Mouse (Mus musculus) midbrain, embryonic 13.5 days (tissue): ENCODE measurements around the gene Siah1a. TPM values are rescaled to one million over a fixed set of nuclear protein-coding genes. Genes with fewer than 3 reads are reported as not detected.
A peak's percentile ranks its signal among the peaks of the same experiment; 100 is the strongest.

Experiments
- ATAC-seq: fragments of 200-750 bp; cut with Nextera tagmentation; 2 replicates; pipeline ENCODE4 v1.8.0; 2017; ENCODE audit warnings: mild to moderate bottlenecking, moderate TSS enrichment, moderate library complexity
- H3K27ac ChIP-seq: fragments of 300-500 bp; sonication (generic); 2 replicates; pipeline ENCODE4 v1.5.1; 2015; ENCODE audit warnings: inconsistent platforms, mild to moderate bottlenecking, moderate library complexity
- H3K27me3 ChIP-seq: fragments of 300-500 bp; sonication (generic); 2 replicates; pipeline ENCODE4 v1.6.1; 2015; ENCODE audit warnings: mild to moderate bottlenecking, inconsistent platforms
- H3K36me3 ChIP-seq: fragments of 300-500 bp; sonication (generic); 2 replicates; pipeline ENCODE4 v1.6.1; 2015; ENCODE audit warnings: mild to moderate bottlenecking, inconsistent platforms
- H3K4me1 ChIP-seq: fragments of 300-500 bp; sonication (generic); replicated peaks from 2 replicates; pipeline ENCODE4 v1.6.1; 2015; ENCODE audit warnings: inconsistent platforms
- H3K4me2 ChIP-seq: fragments of 300-500 bp; sonication (generic); replicated peaks from 2 replicates; pipeline ENCODE4 v1.6.1; 2015; ENCODE audit warnings: moderate library complexity, mild to moderate bottlenecking, inconsistent platforms
- H3K4me3 ChIP-seq: fragments of 300-500 bp; sonication (generic); replicated peaks from 2 replicates; pipeline ENCODE4 v1.5.1; 2015; ENCODE audit warnings: mild to moderate bottlenecking, inconsistent platforms
- H3K9ac ChIP-seq: fragments of 300-500 bp; sonication (generic); replicated peaks from 2 replicates; pipeline ENCODE4 v1.6.1; 2015; ENCODE audit warnings: mild to moderate bottlenecking, inconsistent platforms
- H3K9me3 ChIP-seq: fragments of 300-500 bp; sonication (generic); 2 replicates; pipeline ENCODE4 v1.6.1; 2016; ENCODE audit warnings: mild to moderate bottlenecking, inconsistent platforms
- WGBS: fragments of 180-500 bp; shearing (Covaris S2); methylation state at CpG from one replicate; pipeline ENCODE4 v1.1.7; 2015; 5-methylcytosine and 5-hydroxymethylcytosine counted together
- polyA plus RNA-seq: library from polyadenylated mRNA; unstranded; fragments of >200 nt; fragmentation: Nextera tagmentation; extraction: Ambion mirVana; gene quantifications from 2 replicates; pipeline ENCODE4 v1.2.1, GENCODE M21; 2015

Gene Siah1a
- polyA plus RNA-seq, 1 experiment from 2014 or later: 91.0 TPM

GRCm38 (mm10) chr8:86741627-86742026, 4.1 kb downstream of the Siah1a start:
- H3K36me3 ChIP-seq: no peaks in the 10 kb centered on the region
- H3K4me1 ChIP-seq: peaks cover 37% of the 10 kb centered on the region
- no peaks in the 10 kb centered on the region for H3K27me3 ChIP-seq
- H3K4me2 ChIP-seq: no peak overlapping the region
- H3K9me3 ChIP-seq: no peaks in the 10 kb centered on the region
- H3K4me3 ChIP-seq: no peak overlapping the region
- no peak overlapping the region for H3K9ac ChIP-seq
- no peak overlapping the region for H3K27ac ChIP-seq
- ATAC-seq: no peak

- Histone ChIP-seq H3K4me2 (no peak overlapping the region), H3K27ac (no peak overlapping the region), H3K9ac (no peak overlapping the region), H3K27me3 (no peaks in the 10 kb centered on the region), H3K9me3 (no peaks in the 10 kb centered on the region), H3K4me3 (no peak overlapping the region), H3K4me1 (peaks cover 37% of the 10 kb centered on the region), H3K36me3 (no peaks in the 10 kb centered on the region)
- ATAC-seq: no peak
Measured at GRCm38 (mm10) chr8:86740899-86741298, 4.8 kb downstream of the Siah1a start.

- no peak for ATAC-seq
- no peak overlapping the region for H3K4me2 ChIP-seq
- no peaks in the 10 kb centered on the region for H3K27me3 ChIP-seq
- H3K27ac ChIP-seq: peak overlapping the region; percentile 25; the same call in 1 of the 2 replicates
- H3K36me3 ChIP-seq: no peaks in the 10 kb centered on the region
- H3K4me1 ChIP-seq: peaks cover 28% of the 10 kb centered on the region
- WGBS: 77% methylated on average over 3 of the region's 3 CpGs
- no peak overlapping the region for H3K4me3 ChIP-seq
- H3K9me3 ChIP-seq: no peaks in the 10 kb centered on the region
- H3K9ac ChIP-seq: no peak overlapping the region
Measured at GRCm38 (mm10) chr8:86735446-86736111, 10.2 kb downstream of the Siah1a start.

- no peaks in the 10 kb centered on the region for H3K27me3 ChIP-seq
- H3K4me1 ChIP-seq: peaks cover 34% of the 10 kb centered on the region
- WGBS: 84% methylated on average over 1 of the region's 1 CpGs
- H3K36me3 ChIP-seq: no peaks in the 10 kb centered on the region
- H3K9ac ChIP-seq: no peak overlapping the region
- H3K27ac ChIP-seq: no peak overlapping the region
- H3K9me3 ChIP-seq: no peaks in the 10 kb centered on the region
- ATAC-seq: no peak
- H3K4me3 ChIP-seq: no peak overlapping the region
- no peak overlapping the region for H3K4me2 ChIP-seq
Measured at GRCm38 (mm10) chr8:86734954-86735353, 10.8 kb downstream of the Siah1a start.

GRCm38 (mm10) chr8:86734171-86734570, 11.6 kb downstream of the Siah1a start:
- 66% methylated on average over 4 of the region's 4 CpGs for WGBS
- no peak overlapping the region for H3K4me3 ChIP-seq
- ATAC-seq: no peak
- no peaks in the 10 kb centered on the region for H3K9me3 ChIP-seq
- H3K27me3 ChIP-seq: no peaks in the 10 kb centered on the region
- H3K4me1 ChIP-seq: peaks cover 34% of the 10 kb centered on the region
- H3K4me2 ChIP-seq: no peak overlapping the region
- no peak overlapping the region for H3K9ac ChIP-seq
- no peak overlapping the region for H3K27ac ChIP-seq
- no peaks in the 10 kb centered on the region for H3K36me3 ChIP-seq

GRCm38 (mm10) chr8:86730860-86731259, 14.9 kb downstream of the Siah1a start:
- no peaks in the 10 kb centered on the region for H3K9me3 ChIP-seq
- peaks cover 52% of the 10 kb centered on the region for H3K4me1 ChIP-seq
- 93% methylated on average over 1 of the region's 1 CpGs for WGBS
- no peak overlapping the region for H3K4me2 ChIP-seq
- ATAC-seq: no peak
- H3K4me3 ChIP-seq: no peak overlapping the region
- H3K27me3 ChIP-seq: no peaks in the 10 kb centered on the region
- no peak overlapping the region; the same call in 1 of the 2 replicates for H3K27ac ChIP-seq
- H3K36me3 ChIP-seq: 0 out of 2 replicates have a peak, but pooled peaks cover 9% of the 10 kb centered on the region
- H3K9ac ChIP-seq: no peak overlapping the region

- H3K4me1 ChIP-seq: peaks cover 46% of the 10 kb centered on the region
- H3K4me2 ChIP-seq: no peak overlapping the region
- H3K27ac ChIP-seq: no peak overlapping the region
- 65% methylated on average over 3 of the region's 3 CpGs for WGBS
- no peaks in the 10 kb centered on the region for H3K9me3 ChIP-seq
- no peak overlapping the region for H3K4me3 ChIP-seq
- no peaks in the 10 kb centered on the region for H3K27me3 ChIP-seq
- no peak overlapping the region for H3K9ac ChIP-seq
- H3K36me3 ChIP-seq: 0 out of 2 replicates have a peak, but pooled peaks cover 11% of the 10 kb centered on the region
- no peak for ATAC-seq
Measured at GRCm38 (mm10) chr8:86730303-86730702, 15.4 kb downstream of the Siah1a start.

GRCm38 (mm10) chr8:86728224-86728950, 17.3 kb downstream of the Siah1a start:
- no peak overlapping the region for H3K4me2 ChIP-seq
- H3K36me3 ChIP-seq: peaks cover 14% of the 10 kb centered on the region
- ATAC-seq: no peak
- H3K4me3 ChIP-seq: no peak overlapping the region
- no peak overlapping the region for H3K27ac ChIP-seq
- peaks cover 35% of the 10 kb centered on the region for H3K4me1 ChIP-seq
- H3K27me3 ChIP-seq: no peaks in the 10 kb centered on the region
- WGBS: 73% methylated on average over 19 of the region's 19 CpGs
- no peaks in the 10 kb centered on the region for H3K9me3 ChIP-seq
- no peak overlapping the region for H3K9ac ChIP-seq

GRCm38 (mm10) chr8:86726959-86727358, 18.8 kb downstream of the Siah1a start:
- Histone ChIP-seq H3K4me3 (no peak overlapping the region), H3K9ac (no peak overlapping the region), H3K4me2 (no peak overlapping the region), H3K9me3 (no peaks in the 10 kb centered on the region), H3K27me3 (no peaks in the 10 kb centered on the region), H3K4me1 (peaks cover 35% of the 10 kb centered on the region), H3K36me3 (peaks cover 25% of the 10 kb centered on the region), H3K27ac (no peak overlapping the region)
- WGBS: 68% methylated on average over 6 of the region's 6 CpGs
- ATAC-seq: no peak

GRCm38 (mm10) chr8:86721490-86721889, 24.2 kb downstream of the Siah1a start:
- no peak overlapping the region for H3K4me3 ChIP-seq
- H3K27ac ChIP-seq: no peak overlapping the region
- peaks cover 37% of the 10 kb centered on the region for H3K36me3 ChIP-seq
- H3K4me1 ChIP-seq: no peaks in the 10 kb centered on the region
- H3K27me3 ChIP-seq: no peaks in the 10 kb centered on the region
- no peaks in the 10 kb centered on the region for H3K9me3 ChIP-seq
- no peak overlapping the region for H3K9ac ChIP-seq
- 81% methylated on average over 2 of the region's 2 CpGs for WGBS
- H3K4me2 ChIP-seq: no peak overlapping the region
- no peak for ATAC-seq

GRCm38 (mm10) chr8:86720756-86721459, 24.8 kb downstream of the Siah1a start:
- 95% methylated on average over 6 of the region's 6 CpGs for WGBS
- no peak for ATAC-seq
- H3K4me1 ChIP-seq: no peaks in the 10 kb centered on the region
- H3K9me3 ChIP-seq: no peaks in the 10 kb centered on the region
- no peak overlapping the region for H3K4me3 ChIP-seq
- H3K4me2 ChIP-seq: no peak overlapping the region
- H3K36me3 ChIP-seq: peaks cover 42% of the 10 kb centered on the region
- no peaks in the 10 kb centered on the region for H3K27me3 ChIP-seq
- no peak overlapping the region for H3K27ac ChIP-seq
- no peak overlapping the region for H3K9ac ChIP-seq

- Histone ChIP-seq H3K9me3 (no peaks in the 10 kb centered on the region), H3K27me3 (no peaks in the 10 kb centered on the region), H3K4me3 (no peak overlapping the region), H3K36me3 (peaks cover 42% of the 10 kb centered on the region), H3K4me2 (no peak overlapping the region), H3K4me1 (peaks cover 6% of the 10 kb centered on the region), H3K9ac (no peak overlapping the region), H3K27ac (no peak overlapping the region)
- 95% methylated on average over 1 of the region's 1 CpGs for WGBS
- no peak for ATAC-seq
Measured at GRCm38 (mm10) chr8:86719368-86719767, 26.4 kb downstream of the Siah1a start.
